Mouse (Mus musculus): ENCODE data around the gene Ggnbp2.

GRCm38 (mm10) chr11:84885238-84885637 is 14.6 kb upstream of the Ggnbp2 start:
- TF ChIP-seq CTCF (IDR thresholded peaks at IDR 0.05; ENCODE audit: extremely low read depth, insufficient read depth, insufficient read length, insufficient replicate concordance) (no peak), POLR2A (IDR thresholded peaks at IDR 0.05; ENCODE audit: low read depth, low read length) (no peak)
